Comparison of ENCODE assay signal across 8 mouse cellular contexts in the genomic region with DNA sequence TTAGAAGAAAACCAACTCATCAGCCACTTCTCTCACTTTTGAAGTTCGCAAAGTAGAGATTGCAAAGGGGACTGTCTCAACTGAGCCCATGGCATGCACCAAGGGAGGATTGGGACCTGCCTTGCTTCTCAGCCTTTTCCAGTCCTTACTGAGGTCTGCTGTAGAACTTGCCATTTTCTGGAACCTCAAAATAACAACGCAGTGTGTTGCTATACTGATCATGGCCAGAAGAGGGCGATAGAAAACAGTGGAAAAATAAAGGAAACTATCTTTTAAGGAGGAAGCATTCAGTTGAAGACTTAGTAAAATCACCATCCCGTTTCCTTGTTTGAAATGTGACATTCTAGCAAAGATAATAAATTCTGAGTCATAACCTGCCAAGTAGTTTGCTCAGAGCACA.
A peak's percentile ranks its signal among the peaks of the same experiment; 100 is the strongest.
DNase-seq lines count a peak whose midpoint lies in the region; ATAC-seq and TF ChIP-seq lines count a peak whose summit lies in the region.

No protein-coding gene starts in this region.

- DNase-seq in limb, embryonic 11.5 days (ENCODE audit: low spot score): peak; percentile 66
- DNase-seq in limb, embryonic 10.5 days (ENCODE audit: low spot score): no peak
- DNase-seq in ES-E14 (ENCODE audit: low read depth, low spot score): no peak
- peak; percentile 59 for DNase-seq in adrenal gland, postnatal 10 days
- peak; percentile 61 for DNase-seq in embryonic facial prominence, embryonic 11.5 days (ENCODE audit: low spot score)
- DNase-seq in layer of hippocampus, adult 18-20 months (ENCODE audit: low spot score in 2 of 2): peak; percentile 35 to 85
- no peak for DNase-seq in MN1 (ENCODE audit: low spot score)

- H3K4me1 ChIP-seq in limb, embryonic 11.5 days (ENCODE audit: control insufficient read depth, insufficient read depth, low read length): no peaks in the 10 kb centered on the region
- no peaks in the 10 kb centered on the region for H3K4me1 ChIP-seq in limb, embryonic 10.5 days
- H3K4me1 ChIP-seq in ES-E14 (ENCODE audit: control insufficient read depth in 2 of 2, insufficient read depth in 2 of 2, low read length in 2 of 2, poor library complexity in 1 of 2): no peaks in the 10 kb centered on the region
- no peaks in the 10 kb centered on the region for H3K4me1 ChIP-seq in embryonic facial prominence, embryonic 11.5 days (ENCODE audit: control insufficient read depth, insufficient read depth, low read length)

- in situ Hi-C loops in ES-E14 (cut with MboI; ENCODE audit: low sequenced_read_pairs in 2 of 2, unreplicated experiment in 2 of 2): loop anchor here (25.0 kb wide), 2 partner anchors 529 to 1621 kb away; partner anchors contain the start of gene Nme8 (in 1 of the 2)

- no peaks in the 10 kb centered on the region for H3K9me3 ChIP-seq in limb, embryonic 11.5 days (ENCODE audit: control insufficient read depth, low read length)
- H3K9me3 ChIP-seq in limb, embryonic 10.5 days (replicated peaks): no peaks in the 10 kb centered on the region
- H3K9me3 ChIP-seq in ES-E14 (ENCODE audit: control insufficient read depth, insufficient read depth, low read depth, low read length): no peaks in the 10 kb centered on the region
- H3K9me3 ChIP-seq in embryonic facial prominence, embryonic 11.5 days (replicated peaks; ENCODE audit: control insufficient read depth, low read length): no peaks in the 10 kb centered on the region

- WGBS in limb, embryonic 11.5 days: 36% methylated on average over 4 of the region's 4 CpGs
- 40% methylated on average over 4 of the region's 4 CpGs for WGBS in limb, embryonic 10.5 days
- WGBS in embryonic facial prominence, embryonic 11.5 days: 32% methylated on average over 4 of the region's 4 CpGs

- no peak overlapping the region for H3K4me3 ChIP-seq in limb, embryonic 11.5 days (ENCODE audit: low read depth, low read length)
- H3K4me3 ChIP-seq in limb, embryonic 10.5 days: no peak overlapping the region
- H3K4me3 ChIP-seq in ES-E14 (ENCODE audit: insufficient read depth in 1 of 2, low read depth in 1 of 2, low read length in 2 of 2, poor library complexity in 1 of 2, severe bottlenecking in 1 of 2): no peak overlapping the region
- H3K4me3 ChIP-seq in embryonic facial prominence, embryonic 11.5 days (ENCODE audit: low read depth, low read length): no peak overlapping the region

- H3K9ac ChIP-seq in limb, embryonic 11.5 days (ENCODE audit: low read length): no peak overlapping the region
- H3K9ac ChIP-seq in ES-E14 (ENCODE audit: insufficient read depth, low read depth, low read length, poor library complexity, severe bottlenecking): no peak overlapping the region
- no peak overlapping the region for H3K9ac ChIP-seq in embryonic facial prominence, embryonic 11.5 days (replicated peaks; ENCODE audit: low read length)

- no peak overlapping the region for H3K4me2 ChIP-seq in limb, embryonic 11.5 days (ENCODE audit: low read depth, severe bottlenecking)
- H3K4me2 ChIP-seq in embryonic facial prominence, embryonic 11.5 days (ENCODE audit: low read depth, low read length): no peak overlapping the region

- no peak overlapping the region for H3K27ac ChIP-seq in limb, embryonic 11.5 days (replicated peaks; ENCODE audit: low read depth, low read length)
- no peak overlapping the region for H3K27ac ChIP-seq in limb, embryonic 10.5 days
- no peak overlapping the region for H3K27ac ChIP-seq in ES-E14 (ENCODE audit: insufficient read depth, low read depth, low read length, poor library complexity, severe bottlenecking)
- no peak overlapping the region for H3K27ac ChIP-seq in embryonic facial prominence, embryonic 11.5 days (replicated peaks; ENCODE audit: low read depth, low read length)

- H3K27me3 ChIP-seq in limb, embryonic 11.5 days (ENCODE audit: control insufficient read depth, insufficient read depth, low read length): no peaks in the 10 kb centered on the region
- H3K27me3 ChIP-seq in limb, embryonic 10.5 days (ENCODE audit: low read depth, poor library complexity, severe bottlenecking): no peaks in the 10 kb centered on the region
- no peaks in the 10 kb centered on the region for H3K27me3 ChIP-seq in embryonic facial prominence, embryonic 11.5 days (ENCODE audit: control insufficient read depth, insufficient read depth, low read length)

- no peak for ATAC-seq in limb, embryonic 11.5 days (ENCODE audit: insufficient number of reproducible peaks, low FRiP score, low TSS enrichment, low read depth)
- ATAC-seq in embryonic facial prominence, embryonic 11.5 days (replicated peaks; ENCODE audit: insufficient number of reproducible peaks, low FRiP score, low TSS enrichment, low read depth): no peak
- peak; percentile 90 for ATAC-seq in megakaryocyte progenitor cell, adult 5-6 weeks (replicated peaks; ENCODE audit: poor library complexity)

- H3K36me3 ChIP-seq in limb, embryonic 11.5 days (ENCODE audit: control insufficient read depth, insufficient read depth, low read length): no peaks in the 10 kb centered on the region
- no peaks in the 10 kb centered on the region for H3K36me3 ChIP-seq in limb, embryonic 10.5 days
- no peaks in the 10 kb centered on the region for H3K36me3 ChIP-seq in ES-E14 (ENCODE audit: control insufficient read depth, insufficient read depth, low read length, poor library complexity, severe bottlenecking)
- no peaks in the 10 kb centered on the region for H3K36me3 ChIP-seq in embryonic facial prominence, embryonic 11.5 days (replicated peaks; ENCODE audit: control insufficient read depth, insufficient read depth, low read depth, low read length)

TF ChIP-seq in ES-E14, 5 proteins besides CTCF, POLR2A, EP300 and RAD21:
- TF ChIP-seq ZC3H11A (IDR thresholded peaks at IDR 0.05; ENCODE audit: borderline replicate concordance, low read depth, low read length): peak; percentile 45; the same call in 1 of the 2 replicates
- TF ChIP-seq ZNF384 (IDR thresholded peaks at IDR 0.05; ENCODE audit: low read depth, low read length): no peak

Comparison
In these comparisons a context has a peak if more than half of its experiments do, and no peak if none do; other contexts are left out.
1. DNase-seq: peak in limb, embryonic 11.5 days (single experiment), adrenal gland, postnatal 10 days (single experiment), embryonic facial prominence, embryonic 11.5 days (single experiment) and layer of hippocampus, adult 18-20 months (2 of 2); none in limb, embryonic 10.5 days (single experiment), ES-E14 (single experiment) and MN1 (single experiment).